Mouse (Mus musculus) layer of hippocampus, postnatal 10 days (tissue): ENCODE results near the gene Tsc22d4. TPM values are rescaled to one million over a fixed set of nuclear protein-coding genes. Genes with fewer than 3 reads are reported as not detected.

Experiments used
- DNase-seq, 2 experiments: peaks; one replicate each; pipeline ENCODE4 v3.0.0; 2021; ENCODE audit warnings: low spot score in 2 of 2
- total RNA-seq, 2 experiments: library from RNA; stranded (reverse); gene quantifications; 2 replicates each; pipeline ENCODE4 v1.2.3; 2021

Gene Tsc22d4
- total RNA-seq, 2 experiments from 2014 or later = 141 to 146 TPM

- DNase-seq = peak; percentile 90 to 92
Measured at GRCm38 (mm10) chr5:137759971-137760412, 14.5 kb downstream of the Tsc22d4 start.

DNA sequence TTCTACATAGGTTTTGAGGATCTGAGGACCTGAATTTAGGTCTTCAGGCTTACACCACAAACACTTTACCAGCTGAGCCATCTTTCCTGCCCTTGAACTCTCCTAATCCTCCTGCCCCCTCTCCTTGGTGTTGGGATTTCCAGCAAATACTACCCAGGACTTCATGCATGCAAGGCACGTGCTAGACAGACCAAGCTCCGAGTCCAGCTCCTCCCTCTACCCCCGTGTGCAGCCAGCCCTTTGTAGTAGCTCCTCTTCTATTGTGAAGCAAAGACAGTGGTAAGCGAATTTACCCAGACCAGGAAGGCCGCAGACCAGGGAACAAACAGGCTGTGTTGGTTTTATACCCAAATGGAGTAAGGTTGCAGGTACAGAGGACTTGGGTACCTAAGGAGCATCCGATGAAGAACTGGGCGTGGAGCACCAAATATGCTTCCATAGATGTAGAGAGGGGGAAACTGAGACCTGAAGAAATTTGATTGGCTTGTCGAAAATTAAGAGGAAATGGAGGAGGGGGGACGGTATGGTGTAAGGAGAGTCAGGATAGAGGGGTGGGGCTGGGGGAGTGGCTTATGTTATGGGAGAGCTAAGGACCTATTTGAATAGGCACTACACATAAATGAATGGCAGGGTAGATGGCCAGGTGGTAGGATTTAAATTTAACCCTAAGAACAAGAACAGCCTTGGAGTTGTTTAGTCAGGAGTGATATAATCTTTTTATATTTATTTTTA lies 19.2 kb downstream of the Tsc22d4 start:
- no peak for DNase-seq

DNA sequence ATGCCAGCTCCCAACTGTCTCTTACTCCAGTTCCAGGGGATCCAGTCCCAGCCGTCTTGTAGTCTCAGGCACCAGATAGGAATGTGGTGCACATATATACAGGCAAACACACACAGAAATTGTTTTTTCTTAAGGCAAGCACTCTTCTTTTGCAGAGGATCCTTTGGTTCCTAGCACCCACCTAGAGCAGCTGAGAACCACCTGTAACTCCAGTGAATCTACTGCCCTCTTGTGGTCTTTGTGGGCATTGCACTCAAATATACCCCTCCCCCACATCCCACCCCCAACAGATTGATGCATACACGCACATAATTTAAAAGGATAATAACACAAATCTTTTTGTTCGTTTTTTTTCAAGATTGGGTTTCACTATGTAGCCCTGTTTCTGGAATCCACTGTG lies 20.7 kb downstream of the Tsc22d4 start:
- no peak for DNase-seq

GRCm38 (mm10) chr5:137768475-137768874 lies 22.9 kb downstream of the Tsc22d4 start:
- no peak for DNase-seq

- no peak for DNase-seq
Measured at GRCm38 (mm10) chr5:137770709-137771108, 25.2 kb downstream of the Tsc22d4 start.

- no peak for DNase-seq
Measured at GRCm38 (mm10) chr5:137772755-137773154, 27.2 kb downstream of the Tsc22d4 start.

DNA sequence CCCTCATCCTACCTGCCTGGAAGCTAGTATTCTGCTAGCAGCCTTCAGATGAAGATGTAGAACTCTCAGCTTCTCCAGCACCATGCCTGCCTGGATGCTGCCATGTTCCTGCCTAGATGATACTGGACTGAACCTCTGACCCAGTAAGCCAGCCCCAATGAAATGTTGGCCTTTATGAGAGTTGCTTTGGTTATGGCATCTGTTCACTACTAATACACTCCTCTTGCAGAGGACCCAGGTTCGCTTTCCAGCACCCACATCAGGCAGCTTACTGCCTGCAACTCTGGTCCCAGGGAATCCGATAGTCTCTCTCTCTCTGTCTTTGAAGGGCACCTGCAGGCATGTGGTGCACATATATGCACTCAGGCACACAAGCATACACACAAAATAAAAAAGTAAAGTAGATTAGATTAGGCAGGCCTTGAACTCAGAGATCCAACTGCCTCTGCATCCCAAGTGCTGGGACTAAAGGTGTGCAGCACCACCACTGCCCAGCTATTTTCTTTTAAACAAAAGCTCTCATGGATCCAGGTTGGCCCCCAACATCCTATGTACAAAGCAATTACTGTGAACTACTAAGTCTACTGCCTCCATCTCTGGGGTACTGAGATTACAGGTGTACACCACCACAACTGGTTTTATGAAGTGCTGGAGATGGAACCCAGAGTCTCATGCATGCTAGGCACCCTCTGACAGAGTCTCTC lies 30.2 kb downstream of the Tsc22d4 start:
- no peak for DNase-seq

- DNase-seq = no peak
Measured at GRCm38 (mm10) chr5:137776408-137776918, 30.9 kb downstream of the Tsc22d4 start.

DNA sequence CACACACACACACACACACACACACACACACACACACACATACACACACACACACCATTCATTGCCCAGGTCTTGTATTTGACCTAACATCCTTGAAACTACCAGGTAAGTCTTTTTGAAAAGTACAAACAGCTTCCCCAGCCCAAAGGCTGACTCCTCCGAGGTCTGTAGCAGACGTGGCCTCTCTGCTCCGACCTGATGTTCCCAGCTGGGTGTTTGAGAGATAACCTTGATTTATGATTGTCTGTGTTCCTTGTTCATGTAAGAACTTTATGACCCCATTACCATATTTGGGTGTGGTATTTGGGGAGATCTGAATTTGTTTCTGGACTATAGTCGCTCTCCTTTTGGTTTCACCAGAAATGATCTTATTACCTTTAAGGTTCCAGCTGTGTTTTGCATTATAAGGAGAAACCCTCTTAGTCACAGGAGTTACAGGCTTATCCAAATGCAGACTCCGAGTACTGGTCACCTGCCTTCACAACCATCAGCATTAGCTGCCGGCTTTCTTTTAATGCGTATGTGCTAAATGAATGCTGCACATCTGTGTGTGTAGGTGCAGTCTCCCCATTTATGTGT lies 31.8 kb downstream of the Tsc22d4 start:
- no peak for DNase-seq

DNA sequence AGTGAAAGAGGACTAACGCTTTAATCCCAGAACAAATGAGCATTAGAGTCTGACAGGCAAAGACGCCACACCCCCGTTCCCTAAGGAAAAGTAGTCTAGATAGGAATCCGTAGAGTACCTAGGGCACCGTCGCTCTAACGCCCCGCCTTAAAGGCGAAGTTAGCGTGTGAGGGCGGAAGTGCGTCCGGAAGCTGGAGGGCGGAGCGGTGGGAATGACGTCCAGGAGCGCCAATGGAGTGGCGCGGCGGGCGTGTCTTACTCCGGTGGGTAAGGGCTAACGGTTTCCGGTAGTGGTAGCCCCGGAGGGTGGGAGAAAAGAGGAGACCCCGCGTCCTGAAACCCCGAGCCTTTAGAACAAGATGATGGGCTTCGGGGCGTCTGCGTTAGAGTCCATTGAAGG lies 33.1 kb downstream of the Tsc22d4 start, which contains the start of gene Ppp1r35:
Gene Ppp1r35 (plus strand): TSS at position 215 of the 400 bp plus-strand sequence.
- DNase-seq = peak; percentile 97 to 99

GRCm38 (mm10) chr5:137779053-137779933 lies 33.8 kb downstream of the Tsc22d4 start:
- DNase-seq = peak in 1 of 2 experiments; percentile 47

- no peak for DNase-seq
Measured at GRCm38 (mm10) chr5:137781661-137782060, 36.1 kb downstream of the Tsc22d4 start.

GRCm38 (mm10) chr5:137782776-137783522 lies 37.4 kb downstream of the Tsc22d4 start:
- no peak for DNase-seq

- DNase-seq = no peak
Measured at GRCm38 (mm10) chr5:137783901-137784540, 38.5 kb downstream of the Tsc22d4 start.

DNA sequence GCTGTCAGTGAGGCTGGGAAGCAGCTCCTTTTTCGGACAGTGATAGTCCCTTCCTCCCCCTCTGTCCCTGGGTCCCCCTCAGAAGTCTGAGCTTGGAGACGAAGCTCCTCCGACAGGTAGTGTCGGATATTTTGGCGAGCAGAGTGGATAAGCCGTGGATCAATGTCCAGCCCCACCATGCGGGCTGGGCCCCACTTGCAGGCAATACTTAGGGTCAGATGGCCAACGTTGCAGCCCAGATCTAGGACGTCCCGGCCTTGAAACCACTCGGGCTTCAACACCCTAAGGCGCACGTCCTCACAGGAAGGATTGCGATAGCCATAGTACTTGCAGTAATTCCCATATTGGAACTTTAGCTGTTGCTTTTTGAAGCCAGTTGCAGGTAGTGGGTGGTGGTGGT lies 39.0 kb downstream of the Tsc22d4 start:
- DNase-seq = no peak

DNA sequence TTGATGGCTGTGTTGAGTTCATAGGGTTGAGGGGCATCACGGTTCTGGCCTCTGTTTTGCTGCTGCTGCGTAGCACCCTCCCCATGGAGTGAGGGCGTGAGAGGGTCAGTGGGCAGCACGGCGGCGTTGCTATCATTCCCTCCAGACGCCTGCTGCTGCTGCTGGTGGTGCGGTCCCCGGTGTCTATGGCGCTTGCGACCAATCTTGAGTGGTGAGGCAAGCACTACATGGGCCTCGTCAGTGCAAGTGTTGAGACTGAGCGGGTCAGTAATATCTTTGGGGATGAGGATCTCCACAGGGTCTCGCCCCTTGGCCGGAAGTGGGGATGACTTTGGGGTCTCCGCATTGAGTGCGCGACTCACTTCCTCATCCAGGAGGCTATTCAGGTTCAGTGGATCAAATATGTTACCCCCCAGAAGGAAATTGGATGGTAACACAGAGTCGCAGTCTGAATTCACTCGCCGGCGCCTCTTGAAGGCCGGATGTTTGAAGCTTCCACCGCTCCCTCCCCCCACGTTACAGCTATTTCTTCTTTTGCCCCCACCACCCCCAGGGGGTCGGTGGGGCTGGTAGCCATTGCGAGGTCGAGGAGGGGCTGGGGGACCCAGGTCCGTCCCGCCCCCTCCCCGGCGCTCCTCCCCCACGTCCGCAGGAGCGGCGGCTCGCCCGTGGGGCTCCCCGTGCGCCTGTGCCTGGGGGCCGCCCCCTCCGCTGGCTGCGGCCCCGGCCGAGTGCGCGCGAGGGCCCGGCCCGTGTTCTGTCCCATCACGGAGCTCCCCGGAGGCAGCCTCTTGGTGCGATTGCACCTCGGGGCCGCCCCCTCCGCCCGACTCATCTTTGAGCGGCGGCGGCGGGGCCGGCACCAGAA lies 39.9 kb downstream of the Tsc22d4 start:
- peak in 1 of 2 experiments; percentile 52 for DNase-seq

GRCm38 (mm10) chr5:137786109-137786942 lies 40.8 kb downstream of the Tsc22d4 start:
- peak; percentile 99 to 100 for DNase-seq
